ENCODE assay signal across 9 mouse cellular contexts in the genomic region with DNA sequence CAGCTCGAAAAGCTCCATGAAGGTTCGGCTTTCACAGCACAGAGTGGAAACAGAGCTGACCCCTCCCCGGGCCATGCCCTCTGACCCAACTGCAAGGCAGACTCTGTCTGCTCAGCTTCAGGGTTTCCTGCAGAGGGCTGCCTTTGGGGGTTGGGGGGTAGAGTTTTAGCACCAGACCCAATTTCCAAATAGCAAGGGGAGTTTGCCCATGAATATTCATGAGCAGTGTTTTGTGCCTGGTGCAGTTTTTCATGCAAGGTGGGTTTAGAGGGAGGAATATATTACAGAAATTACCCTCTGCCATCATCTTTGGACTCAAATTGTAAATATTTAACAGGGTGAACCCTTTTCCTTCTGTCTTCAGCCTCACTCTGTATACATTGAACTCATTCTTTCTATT. TPM values are rescaled to one million over a fixed set of nuclear protein-coding genes. Genes with fewer than 3 reads are reported as not detected.
DNase-seq lines count a peak whose midpoint lies in the region; ATAC-seq and TF ChIP-seq lines count a peak whose summit lies in the region.
"Had no signal": no experiment of that assay in that cellular context is flagged by ENCODE, and none has a peak within 500 bp of the region (broad histone marks: within the 10 kb centered on the region; RNA-seq: fewer than 3 reads in every experiment).

No protein-coding gene starts in this region.

- H3K36me3 ChIP-seq in hindbrain, embryonic 10.5 days = no peaks in the 10 kb centered on the region
- H3K36me3 ChIP-seq in hindbrain, postnatal 0 days (ENCODE audit: insufficient read depth, low read length) = no peaks in the 10 kb centered on the region
- H3K36me3 ChIP-seq in intestine, embryonic 16.5 days (ENCODE audit: control insufficient read depth, insufficient read depth, low read length) = no peaks in the 10 kb centered on the region
- no peaks in the 10 kb centered on the region for H3K36me3 ChIP-seq in liver, embryonic 11.5 days (ENCODE audit: control insufficient read depth, insufficient read depth, low read length)
- H3K36me3 ChIP-seq in neural tube, embryonic 14.5 days (ENCODE audit: control insufficient read depth, insufficient read depth, low read length) = no peaks in the 10 kb centered on the region

- TF ChIP-seq CTCF in hindbrain, postnatal 0 days (IDR thresholded peaks at IDR 0.05; ENCODE audit: low read depth) = no peak

- no peak overlapping the region for H3K4me3 ChIP-seq in hindbrain, embryonic 10.5 days
- H3K4me3 ChIP-seq in hindbrain, postnatal 0 days (ENCODE audit: low read length) = no peak overlapping the region
- H3K4me3 ChIP-seq in intestine, embryonic 16.5 days (ENCODE audit: low read length) = no peak overlapping the region
- no peak overlapping the region for H3K4me3 ChIP-seq in liver, embryonic 11.5 days (ENCODE audit: low read depth, low read length)
- no peak overlapping the region for H3K4me3 ChIP-seq in neural tube, embryonic 14.5 days (ENCODE audit: low read depth, low read length)

- H3K4me1 ChIP-seq in hindbrain, embryonic 10.5 days (replicated peaks) = peaks cover 52% of the 10 kb centered on the region
- H3K4me1 ChIP-seq in hindbrain, postnatal 0 days (ENCODE audit: insufficient read depth, low read length) = peaks cover 3% of the 10 kb centered on the region; the same call in 1 of the 2 replicates
- H3K4me1 ChIP-seq in intestine, embryonic 16.5 days (ENCODE audit: control insufficient read depth, insufficient read depth, low read length) = peaks cover 21% of the 10 kb centered on the region
- no peaks in the 10 kb centered on the region for H3K4me1 ChIP-seq in liver, embryonic 11.5 days (replicated peaks; ENCODE audit: control insufficient read depth, insufficient read depth, low read length)
- H3K4me1 ChIP-seq in neural tube, embryonic 14.5 days (ENCODE audit: control insufficient read depth, insufficient read depth, low read length) = no peaks in the 10 kb centered on the region

- 5% methylated on average over 3 of the region's 3 CpGs for WGBS in hindbrain, embryonic 10.5 days
- 21% methylated on average over 3 of the region's 3 CpGs for WGBS in hindbrain, postnatal 0 days
- 37% methylated on average over 3 of the region's 3 CpGs for WGBS in intestine, embryonic 16.5 days
- WGBS in liver, embryonic 11.5 days = 52% methylated on average over 3 of the region's 3 CpGs
- 6% methylated on average over 3 of the region's 3 CpGs for WGBS in neural tube, embryonic 14.5 days

- H3K9ac ChIP-seq in hindbrain, postnatal 0 days (replicated peaks; ENCODE audit: low read length) = no peak overlapping the region
- H3K9ac ChIP-seq in intestine, embryonic 16.5 days (ENCODE audit: low read depth, low read length) = no peak overlapping the region
- no peak overlapping the region for H3K9ac ChIP-seq in liver, embryonic 11.5 days (ENCODE audit: low read depth, low read length)
- H3K9ac ChIP-seq in neural tube, embryonic 14.5 days (replicated peaks; ENCODE audit: low read depth, low read length) = no peak overlapping the region

- DNase-seq in hindbrain, embryonic 10.5 days (ENCODE audit: low spot score) = peak; percentile 87
- no peak for DNase-seq in hindbrain, postnatal 0 days (ENCODE audit: low spot score)
- DNase-seq in liver, embryonic 11.5 days (ENCODE audit: low spot score) = no peak
- no peak for DNase-seq in frontal cortex, postnatal 25 days (ENCODE audit: low spot score in 2 of 2)
- DNase-seq in testis, postnatal 10 days (ENCODE audit: low spot score) = no peak
- DNase-seq in adrenal gland, adult 8-10 months = no peak

- no peak overlapping the region for H3K4me2 ChIP-seq in hindbrain, postnatal 0 days (ENCODE audit: low read depth, low read length)
- no peak overlapping the region for H3K4me2 ChIP-seq in intestine, embryonic 16.5 days (ENCODE audit: low read depth, low read length)
- H3K4me2 ChIP-seq in liver, embryonic 11.5 days = no peak overlapping the region
- no peak overlapping the region for H3K4me2 ChIP-seq in neural tube, embryonic 14.5 days (ENCODE audit: low read depth, low read length)

- H3K27ac ChIP-seq in hindbrain, embryonic 10.5 days = peak overlapping the region; percentile 88
- no peak overlapping the region for H3K27ac ChIP-seq in hindbrain, postnatal 0 days
- H3K27ac ChIP-seq in intestine, embryonic 16.5 days (ENCODE audit: low read length) = peak overlapping the region; percentile 13; the same call in 1 of the 2 replicates
- H3K27ac ChIP-seq in liver, embryonic 11.5 days (ENCODE audit: low read depth, low read length) = peak overlapping the region; percentile 50; the same call in 1 of the 2 replicates
- H3K27ac ChIP-seq in neural tube, embryonic 14.5 days (ENCODE audit: low read depth, low read length) = peak overlapping the region; percentile 44; the same call in 1 of the 2 replicates

- no peaks in the 10 kb centered on the region for H3K9me3 ChIP-seq in hindbrain, embryonic 10.5 days
- no peaks in the 10 kb centered on the region for H3K9me3 ChIP-seq in hindbrain, postnatal 0 days (ENCODE audit: low read length)
- no peaks in the 10 kb centered on the region for H3K9me3 ChIP-seq in intestine, embryonic 16.5 days (ENCODE audit: control insufficient read depth, low read length)
- H3K9me3 ChIP-seq in liver, embryonic 11.5 days (ENCODE audit: control insufficient read depth, low read length) = no peaks in the 10 kb centered on the region
- H3K9me3 ChIP-seq in neural tube, embryonic 14.5 days (ENCODE audit: control insufficient read depth, low read length) = no peaks in the 10 kb centered on the region

- H3K27me3 ChIP-seq in hindbrain, embryonic 10.5 days (ENCODE audit: insufficient read depth, poor library complexity, severe bottlenecking) = no peaks in the 10 kb centered on the region
- H3K27me3 ChIP-seq in hindbrain, postnatal 0 days (ENCODE audit: insufficient read depth, low read length) = no peaks in the 10 kb centered on the region
- H3K27me3 ChIP-seq in intestine, embryonic 16.5 days (replicated peaks; ENCODE audit: control insufficient read depth, insufficient read depth, low read length) = no peaks in the 10 kb centered on the region
- H3K27me3 ChIP-seq in liver, embryonic 11.5 days (replicated peaks; ENCODE audit: control insufficient read depth, insufficient read depth, low read length) = no peaks in the 10 kb centered on the region
- no peaks in the 10 kb centered on the region for H3K27me3 ChIP-seq in neural tube, embryonic 14.5 days (ENCODE audit: control insufficient read depth, insufficient read depth, low read length)
- H3K27me3 ChIP-seq: Patski had no signal

- no peak for ATAC-seq in hindbrain, postnatal 0 days
- ATAC-seq in intestine, embryonic 16.5 days = peak; percentile 49; the same call in 1 of the 2 replicates
- 0 out of 2 replicates have a peak, but pooled peaks have one; percentile 41 for ATAC-seq in liver, embryonic 11.5 days (replicated peaks; ENCODE audit: low FRiP score)
- no peak for ATAC-seq in neural tube, embryonic 14.5 days (ENCODE audit: low read depth)
- ATAC-seq: Patski had no signal

RNA-seq across cellular contexts. Expression of gene Fzd7, which starts 44.3 kb away (rescaled TPM):
- 14.4 and 16.1 TPM in 2 replicates for polyA plus RNA-seq in hindbrain, embryonic 10.5 days (2016; fragmentation: Nextera tagmentation; extraction: Ambion mirVana)
- total RNA-seq in hindbrain, postnatal 0 days (2014; rRNA removed) = 17.2 and 19.9 TPM in 2 replicates
- polyA plus RNA-seq in hindbrain, postnatal 0 days (2015; fragmentation: Nextera tagmentation; extraction: Ambion mirVana) = 1.4 and 1.8 TPM in 2 replicates
- polyA plus RNA-seq in intestine, embryonic 16.5 days (2015; fragmentation: Nextera tagmentation; extraction: Ambion mirVana) = 3.4 and 3.8 TPM in 2 replicates
- 7.5 and 7.7 TPM in 2 replicates for polyA plus RNA-seq in liver, embryonic 11.5 days (2014; fragmentation: Nextera tagmentation; extraction: Ambion mirVana)
- polyA plus RNA-seq in neural tube, embryonic 14.5 days (2014; fragmentation: Nextera tagmentation; extraction: Ambion mirVana) = 4.3 and 4.5 TPM in 2 replicates
- 10 to 100 TPM; 14.6 to 19.8 (median 15.8) TPM for total RNA-seq in adrenal gland, adult 8-10 months (2022)

Comparison
In these comparisons a context has a peak if more than half of its experiments do, and no peak if none do; other contexts are left out.
1. ATAC-seq: peak in intestine, embryonic 16.5 days (single experiment) and liver, embryonic 11.5 days (single experiment); none in hindbrain, postnatal 0 days (single experiment) and neural tube, embryonic 14.5 days (single experiment).